Mouse (Mus musculus) stomach, embryonic 16.5 days (tissue): ENCODE measurements at regions not wholly inside any gene's neighbourhood (a gene's known extent, or its start where the extent isn't known, plus 50 kb on each side); places are given as distances from the start of the nearest gene placed in this dataset.

ENCODE experiments used
- ATAC-seq: fragments of 200-750 bp; cut with Nextera tagmentation; 2 replicates; pipeline ENCODE4 v1.8.0; 2017; ENCODE audit warnings: moderate number of reproducible peaks, moderate TSS enrichment; ENCODE audit not compliant: insufficient read depth, low FRiP score
- H3K27ac ChIP-seq: fragments of 300-500 bp; sonication (generic); 2 replicates; pipeline ENCODE4 v1.5.1; 2014; ENCODE audit warnings: low read length
- H3K27me3 ChIP-seq: fragments of 300-500 bp; sonication (generic); 2 replicates; pipeline ENCODE4 v1.6.1; 2014; ENCODE audit warnings: low read length, control low read depth, mixed read lengths; ENCODE audit not compliant: control insufficient read depth, insufficient read depth
- H3K36me3 ChIP-seq: fragments of 300-500 bp; sonication (generic); 2 replicates; pipeline ENCODE4 v1.6.1; 2014; ENCODE audit warnings: low read length; ENCODE audit not compliant: control insufficient read depth, insufficient read depth
- H3K4me1 ChIP-seq: fragments of 300-500 bp; sonication (generic); 2 replicates; pipeline ENCODE4 v1.6.1; 2014; ENCODE audit warnings: low read length, control low read depth, mixed read lengths; ENCODE audit not compliant: control insufficient read depth, insufficient read depth
- H3K4me2 ChIP-seq: fragments of 300-500 bp; sonication (generic); 2 replicates; pipeline ENCODE4 v1.6.1; 2014; ENCODE audit warnings: low read depth, low read length, mixed read lengths
- H3K4me3 ChIP-seq: fragments of 300-500 bp; sonication (generic); replicated peaks from 2 replicates; pipeline ENCODE4 v1.5.1; 2014; ENCODE audit warnings: mild to moderate bottlenecking, low read length
- H3K9ac ChIP-seq: fragments of 300-500 bp; sonication (generic); 2 replicates; pipeline ENCODE4 v1.6.1; 2014; ENCODE audit warnings: low read length
- H3K9me3 ChIP-seq: fragments of 300-500 bp; sonication (generic); replicated peaks from 2 replicates; pipeline ENCODE4 v1.6.1; 2016; ENCODE audit warnings: low read length, control low read depth; ENCODE audit not compliant: control insufficient read depth
- WGBS: fragments of 180-500 bp; shearing (Covaris S2); extraction: QIAGEN DNeasy Blood & Tissue Kit; methylation state at CpG from one replicate; pipeline ENCODE4 v1.1.7; 2014; 5-methylcytosine and 5-hydroxymethylcytosine counted together

GRCm38 (mm10) chr1:77190141-77190540 lies 324.7 kb downstream of the Epha4 start:
- Histone ChIP-seq H3K4me1 (no peaks in the 10 kb centered on the region), H3K27me3 (no peaks in the 10 kb centered on the region), H3K9ac (no peak overlapping the region), H3K9me3 (no peaks in the 10 kb centered on the region), H3K36me3 (no peaks in the 10 kb centered on the region), H3K4me3 (no peak overlapping the region), H3K4me2 (no peak overlapping the region), H3K27ac (no peak overlapping the region)
- no peak for ATAC-seq
- WGBS: 30% methylated on average over 3 of the region's 3 CpGs

GRCm38 (mm10) chr1:77201321-77201917 lies 313.5 kb downstream of the Epha4 start:
- H3K4me3 ChIP-seq: no peak overlapping the region

GRCm38 (mm10) chr1:77202948-77203347 lies 311.9 kb downstream of the Epha4 start:
- no peaks in the 10 kb centered on the region for H3K4me1 ChIP-seq
- no peak for ATAC-seq
- no peak overlapping the region for H3K4me2 ChIP-seq
- H3K36me3 ChIP-seq: no peaks in the 10 kb centered on the region
- no peak overlapping the region for H3K27ac ChIP-seq
- no peaks in the 10 kb centered on the region for H3K27me3 ChIP-seq
- H3K4me3 ChIP-seq: no peak overlapping the region
- no peaks in the 10 kb centered on the region; the same call in 1 of the 2 replicates for H3K9me3 ChIP-seq
- whole genome bisulfite sequencing: 66% methylated on average over 4 of the region's 4 CpGs
- H3K9ac ChIP-seq: no peak overlapping the region

More at GRCm38 (mm10) chr1:77201321-77201917, 313.5 kb downstream of the Epha4 start:
- no peaks in the 10 kb centered on the region for H3K4me1 ChIP-seq
- H3K9me3 ChIP-seq: no peaks in the 10 kb centered on the region; the same call in 1 of the 2 replicates
- 79% methylated on average over 3 of the region's 3 CpGs for WGBS
- H3K9ac ChIP-seq: no peak overlapping the region
- no peaks in the 10 kb centered on the region for H3K36me3 ChIP-seq
- no peak for ATAC-seq
- H3K4me2 ChIP-seq: no peak overlapping the region
- H3K27me3 ChIP-seq: no peaks in the 10 kb centered on the region
- H3K27ac ChIP-seq: no peak overlapping the region

GRCm38 (mm10) chr1:77206535-77206934 lies 308.4 kb downstream of the Epha4 start:
- no peak overlapping the region for H3K4me3 ChIP-seq
- no peaks in the 10 kb centered on the region for H3K9me3 ChIP-seq
- H3K36me3 ChIP-seq: no peaks in the 10 kb centered on the region
- no peaks in the 10 kb centered on the region for H3K4me1 ChIP-seq
- no peak overlapping the region for H3K9ac ChIP-seq
- WGBS: 63% methylated on average over 1 of the region's 1 CpGs
- ATAC-seq: no peak
- H3K27me3 ChIP-seq: no peaks in the 10 kb centered on the region
- no peak overlapping the region for H3K4me2 ChIP-seq
- no peak overlapping the region for H3K27ac ChIP-seq

GRCm38 (mm10) chr1:77209395-77209794 lies 305.5 kb downstream of the Epha4 start:
- WGBS: 75% methylated on average over 3 of the region's 3 CpGs
- H3K27ac ChIP-seq: no peak overlapping the region
- no peak overlapping the region for H3K4me3 ChIP-seq
- H3K9ac ChIP-seq: no peak overlapping the region
- no peaks in the 10 kb centered on the region for H3K36me3 ChIP-seq
- H3K9me3 ChIP-seq: no peaks in the 10 kb centered on the region
- peaks cover 9% of the 10 kb centered on the region; the same call in 1 of the 2 replicates for H3K4me1 ChIP-seq
- H3K27me3 ChIP-seq: no peaks in the 10 kb centered on the region
- H3K4me2 ChIP-seq: no peak overlapping the region
- no peak for ATAC-seq

- H3K9ac ChIP-seq: peak overlapping the region; percentile 48
- H3K4me1 ChIP-seq: peaks cover 9% of the 10 kb centered on the region; the same call in 1 of the 2 replicates
- peak overlapping the region; percentile 28 for H3K4me3 ChIP-seq
- peak overlapping the region; percentile 49 for H3K4me2 ChIP-seq
- peak overlapping the region; percentile 70 for H3K27ac ChIP-seq
- H3K9me3 ChIP-seq: no peaks in the 10 kb centered on the region
- peak; percentile 44; the same call in 1 of the 2 replicates for ATAC-seq
- no peaks in the 10 kb centered on the region for H3K27me3 ChIP-seq
- WGBS: 12% methylated on average over 8 of the region's 8 CpGs
- no peaks in the 10 kb centered on the region for H3K36me3 ChIP-seq
Measured at GRCm38 (mm10) chr1:77213462-77214098, 301.3 kb downstream of the Epha4 start.

- peaks cover 7% of the 10 kb centered on the region; the same call in 1 of the 2 replicates for H3K4me1 ChIP-seq
- H3K27ac ChIP-seq: peak overlapping the region; percentile 46; the same call in 1 of the 2 replicates
- H3K4me3 ChIP-seq: no peak overlapping the region
- ATAC-seq: no peak
- H3K9ac ChIP-seq: no peak overlapping the region
- 56% methylated on average over 3 of the region's 3 CpGs for WGBS
- no peaks in the 10 kb centered on the region for H3K27me3 ChIP-seq
- H3K9me3 ChIP-seq: no peaks in the 10 kb centered on the region
- H3K4me2 ChIP-seq: no peak overlapping the region
- no peaks in the 10 kb centered on the region for H3K36me3 ChIP-seq
Measured at GRCm38 (mm10) chr1:77219488-77220321, 295.2 kb downstream of the Epha4 start.

- peaks cover 7% of the 10 kb centered on the region; the same call in 1 of the 2 replicates for H3K4me1 ChIP-seq
- H3K9me3 ChIP-seq: no peaks in the 10 kb centered on the region
- ATAC-seq: no peak
- H3K27me3 ChIP-seq: no peaks in the 10 kb centered on the region
- no peak overlapping the region for H3K4me2 ChIP-seq
- H3K4me3 ChIP-seq: no peak overlapping the region
- WGBS: 58% methylated on average over 1 of the region's 1 CpGs
- no peaks in the 10 kb centered on the region for H3K36me3 ChIP-seq
- peak overlapping the region; percentile 46; the same call in 1 of the 2 replicates for H3K27ac ChIP-seq
- H3K9ac ChIP-seq: no peak overlapping the region
Measured at GRCm38 (mm10) chr1:77220322-77220590, 294.6 kb downstream of the Epha4 start.

- Histone ChIP-seq H3K9me3 (no peaks in the 10 kb centered on the region), H3K9ac (no peak overlapping the region), H3K27me3 (no peaks in the 10 kb centered on the region), H3K4me2 (no peak overlapping the region), H3K4me3 (no peak overlapping the region), H3K36me3 (no peaks in the 10 kb centered on the region), H3K4me1 (peaks cover 7% of the 10 kb centered on the region; the same call in 1 of the 2 replicates), H3K27ac (no peak overlapping the region)
- 67% methylated on average over 6 of the region's 6 CpGs for WGBS
- ATAC-seq: no peak
Measured at GRCm38 (mm10) chr1:77220783-77221182, 294.1 kb downstream of the Epha4 start.
